Mouse (Mus musculus) MEL (cell line): Measurements from ENCODE around the gene Hmg20b. TPM values are rescaled to one million over a fixed set of nuclear protein-coding genes. Genes with fewer than 3 reads are reported as not detected.

ENCODE experiments used
- DNase-seq: peaks from one replicate; pipeline ENCODE4 v3.0.0; 2011; ENCODE audit warnings: low read depth, low spot score
- H3K27ac ChIP-seq: 2 replicates; pipeline ENCODE4 v1.5.1; 2012; ENCODE audit warnings: low read depth, mild to moderate bottlenecking, control low read depth, low read length, moderate library complexity; ENCODE audit not compliant: control insufficient read depth
- H3K27me3 ChIP-seq, 2 experiments: fragments of 150-350 bp in 1 of 2; sonication (generic) in 1 of 2; 2 replicates each; pipeline ENCODE4 v1.6.1; 2012; ENCODE audit warnings: low read length in 2 of 2, mild to moderate bottlenecking in 2 of 2, improper control_type of control experiment in 1 of 2, moderate library complexity in 1 of 2; ENCODE audit not compliant: insufficient read depth in 2 of 2, control insufficient read depth in 1 of 2
- H3K36me3 ChIP-seq, 2 experiments: 2 replicates each; pipeline ENCODE4 v1.6.1; 2012 to 2014; ENCODE audit warnings: low read length in 2 of 2, improper control_type of control experiment in 1 of 2, inconsistent platforms in 1 of 2, mild to moderate bottlenecking in 1 of 2; ENCODE audit not compliant: insufficient read depth in 2 of 2, control insufficient read depth in 1 of 2
- H3K4me1 ChIP-seq, 2 experiments: fragments of 150-350 bp in 1 of 2; sonication (generic) in 1 of 2; 2 replicates each; pipeline ENCODE4 v1.6.1; 2012; ENCODE audit warnings: low read length in 2 of 2, improper control_type of control experiment in 1 of 2, mild to moderate bottlenecking in 1 of 2; ENCODE audit not compliant: insufficient read depth in 2 of 2, control insufficient read depth in 1 of 2
- H3K4me3 ChIP-seq, 2 experiments: fragments of 150-350 bp in 1 of 2; sonication (generic) in 1 of 2; 2 replicates each; pipeline ENCODE4 v1.5.1; 2012; ENCODE audit warnings: low read depth in 2 of 2, low read length in 2 of 2, mild to moderate bottlenecking in 2 of 2, moderate library complexity in 2 of 2, control low read depth in 1 of 2, improper control_type of control experiment in 1 of 2; ENCODE audit not compliant: control insufficient read depth in 1 of 2, insufficient read depth in 1 of 2
- H3K79me2 ChIP-seq: 2 replicates; pipeline ENCODE4 v1.6.1; 2012; ENCODE audit warnings: mild to moderate bottlenecking, low read length, moderate library complexity; ENCODE audit not compliant: control insufficient read depth, poor library complexity, insufficient read depth
- H3K9ac ChIP-seq: 2 replicates; pipeline ENCODE4 v1.6.1; 2012; ENCODE audit warnings: low read depth, mild to moderate bottlenecking, control low read depth, low read length, moderate library complexity; ENCODE audit not compliant: control insufficient read depth, poor library complexity, severe bottlenecking
- H3K9me3 ChIP-seq: fragments of 150-350 bp; sonication (generic); replicated peaks from 2 replicates; pipeline ENCODE4 v1.6.1; 2012; ENCODE audit warnings: mild to moderate bottlenecking, low read length, improper control_type of control experiment, moderate library complexity; ENCODE audit not compliant: insufficient read depth
- CHD2 ChIP-seq: IDR thresholded peaks from 2 replicates; pipeline ENCODE4 v1.6.1; 2011; ENCODE audit warnings: low read length, improper control_type of control experiment
- CTCF ChIP-seq, 3 experiments: IDR thresholded peaks in 2 of 3; conservative IDR thresholded peaks in 1 of 3; 2 replicates each; pipeline ENCODE4 v1.5.1; 2011 to 2012; ENCODE audit warnings: low read length in 3 of 3, low read depth in 2 of 3, mild to moderate bottlenecking in 2 of 3, improper control_type of control experiment in 1 of 3, inconsistent platforms in 1 of 3, mixed read lengths in 1 of 3, moderate library complexity in 1 of 3; ENCODE audit not compliant: control insufficient read depth in 1 of 3, insufficient read depth in 1 of 3, poor library complexity in 1 of 3, severe bottlenecking in 1 of 3
- E2F4 ChIP-seq: IDR thresholded peaks from 2 replicates; pipeline ENCODE4 v1.6.1; 2011; ENCODE audit warnings: low read depth, low read length, improper control_type of control experiment, borderline replicate concordance
- ELF1 ChIP-seq: IDR thresholded peaks from 2 replicates; pipeline ENCODE4 v1.6.1; 2014; ENCODE audit warnings: low read depth, mild to moderate bottlenecking, inconsistent platforms, low read length, improper control_type of control experiment, moderate library complexity
- ETS1 ChIP-seq: IDR thresholded peaks from 2 replicates; pipeline ENCODE4 v1.6.1; 2012; ENCODE audit warnings: low read depth, mild to moderate bottlenecking, inconsistent platforms, low read length, improper control_type of control experiment, moderate library complexity
- GABPA ChIP-seq: IDR thresholded peaks from 2 replicates; pipeline ENCODE4 v1.6.1; 2012; ENCODE audit warnings: low read depth, mild to moderate bottlenecking, inconsistent platforms, low read length, improper control_type of control experiment, moderate library complexity
- GATA1 ChIP-seq: IDR thresholded peaks from 2 replicates; pipeline ENCODE4 v1.6.1; 2011; ENCODE audit warnings: low read depth, low read length, improper control_type of control experiment
- HCFC1 ChIP-seq: IDR thresholded peaks from 2 replicates; pipeline ENCODE4 v1.6.1; 2012; ENCODE audit warnings: low read depth, mild to moderate bottlenecking, inconsistent platforms, low read length, improper control_type of control experiment, moderate library complexity
- JUND ChIP-seq: IDR thresholded peaks from 2 replicates; pipeline ENCODE4 v1.6.1; 2011; ENCODE audit warnings: low read depth, mild to moderate bottlenecking, improper control_type of control experiment, low read length
- KAT2A ChIP-seq: conservative IDR thresholded peaks from 2 replicates; pipeline ENCODE4 v1.6.1; 2012; ENCODE audit warnings: low read depth, low read length, improper control_type of control experiment, inconsistent platforms
- MAX ChIP-seq: IDR thresholded peaks from 2 replicates; pipeline ENCODE4 v1.6.1; 2011; ENCODE audit warnings: low read length, improper control_type of control experiment
- MAZ ChIP-seq: IDR thresholded peaks from 2 replicates; pipeline ENCODE4 v1.6.1; 2012; ENCODE audit warnings: low read depth, mild to moderate bottlenecking, inconsistent platforms, low read length, improper control_type of control experiment
- MEF2A ChIP-seq: IDR thresholded peaks from 2 replicates; pipeline ENCODE4 v1.6.1; 2014; ENCODE audit warnings: low read depth, mild to moderate bottlenecking, inconsistent platforms, low read length, improper control_type of control experiment; ENCODE audit not compliant: poor library complexity, insufficient replicate concordance, severe bottlenecking; ENCODE audit errors: extremely low read depth
- MXI1 ChIP-seq: IDR thresholded peaks from 2 replicates; pipeline ENCODE4 v1.6.1; 2011; ENCODE audit warnings: mild to moderate bottlenecking, low read depth, low read length, improper control_type of control experiment
- MYB ChIP-seq: IDR thresholded peaks from 2 replicates; pipeline ENCODE4 v1.6.1; 2011; ENCODE audit warnings: mild to moderate bottlenecking, low read depth, low read length, improper control_type of control experiment
- MYC ChIP-seq: IDR thresholded peaks from 2 replicates; pipeline ENCODE4 v1.6.1; 2011; ENCODE audit warnings: low read depth, mild to moderate bottlenecking, low read length, improper control_type of control experiment, moderate library complexity
- NELFE ChIP-seq: IDR thresholded peaks from 2 replicates; pipeline ENCODE4 v1.6.1; 2011; ENCODE audit warnings: low read depth, low read length, improper control_type of control experiment
- NRF1 ChIP-seq: IDR thresholded peaks from 2 replicates; pipeline ENCODE4 v1.6.1; 2014; ENCODE audit warnings: low read depth, mild to moderate bottlenecking, inconsistent platforms, low read length, improper control_type of control experiment, moderate library complexity; ENCODE audit not compliant: poor library complexity, insufficient read depth, severe bottlenecking
- POLR2A ChIP-seq, 2 experiments: IDR thresholded peaks; 2 replicates each; pipeline ENCODE4 v1.6.1; 2011 to 2012; ENCODE audit warnings: low read length in 2 of 2, mild to moderate bottlenecking in 2 of 2, control low read depth in 1 of 2, improper control_type of control experiment in 1 of 2, low read depth in 1 of 2, moderate library complexity in 1 of 2; ENCODE audit not compliant: control insufficient read depth in 1 of 2, insufficient read depth in 1 of 2, poor library complexity in 1 of 2
- POLR2AphosphoS2 ChIP-seq: IDR thresholded peaks from 2 replicates; pipeline ENCODE4 v1.6.1; 2011; ENCODE audit warnings: low read length, improper control_type of control experiment
- POLR2AphosphoS5 ChIP-seq: IDR thresholded peaks from 2 replicates; pipeline ENCODE4 v1.6.1; 2012; ENCODE audit warnings: low read depth, borderline replicate concordance, mild to moderate bottlenecking, inconsistent platforms, low read length, moderate library complexity, mixed read lengths
- RAD21 ChIP-seq: IDR thresholded peaks from 2 replicates; pipeline ENCODE4 v1.6.1; 2011; ENCODE audit warnings: mild to moderate bottlenecking, low read depth, low read length, improper control_type of control experiment
- RCOR1 ChIP-seq: IDR thresholded peaks from 2 replicates; pipeline ENCODE4 v1.6.1; 2012; ENCODE audit warnings: low read depth, mild to moderate bottlenecking, inconsistent platforms, low read length, improper control_type of control experiment
- SIN3A ChIP-seq: IDR thresholded peaks from 2 replicates; pipeline ENCODE4 v1.6.1; 2012; ENCODE audit warnings: low read length, improper control_type of control experiment, inconsistent platforms
- SMC3 ChIP-seq: IDR thresholded peaks from 2 replicates; pipeline ENCODE4 v1.6.1; 2011; ENCODE audit warnings: low read depth, low read length, improper control_type of control experiment
- TAL1 ChIP-seq: IDR thresholded peaks from 2 replicates; pipeline ENCODE4 v1.6.1; 2012; ENCODE audit warnings: mild to moderate bottlenecking, inconsistent platforms, low read length, moderate library complexity, mixed read lengths
- TBP ChIP-seq: IDR thresholded peaks from 2 replicates; pipeline ENCODE4 v1.8.0; 2011; ENCODE audit warnings: low read depth, low read length, improper control_type of control experiment
- TCF12 ChIP-seq: IDR thresholded peaks from 2 replicates; pipeline ENCODE4 v1.6.1; 2014; ENCODE audit warnings: low read depth, mild to moderate bottlenecking, inconsistent platforms, low read length, improper control_type of control experiment, moderate library complexity
- UBTF ChIP-seq: IDR thresholded peaks from 2 replicates; pipeline ENCODE4 v1.6.1; 2012; ENCODE audit warnings: low read depth, mild to moderate bottlenecking, inconsistent platforms, low read length, improper control_type of control experiment, moderate library complexity, borderline replicate concordance; ENCODE audit not compliant: insufficient read depth
- USF1 ChIP-seq: IDR thresholded peaks from 2 replicates; pipeline ENCODE4 v1.6.1; 2014; ENCODE audit warnings: low read depth, mild to moderate bottlenecking, inconsistent platforms, low read length, improper control_type of control experiment, moderate library complexity
- USF2 ChIP-seq, 2 experiments: IDR thresholded peaks; 2 replicates each; pipeline ENCODE4 v1.6.1; 2011 to 2012; ENCODE audit warnings: improper control_type of control experiment in 2 of 2, low read length in 2 of 2, borderline replicate concordance in 1 of 2, inconsistent platforms in 1 of 2, low read depth in 1 of 2, mild to moderate bottlenecking in 1 of 2; ENCODE audit not compliant: insufficient read depth in 1 of 2
- ZC3H11A ChIP-seq: IDR thresholded peaks from 2 replicates; pipeline ENCODE4 v1.6.1; 2012; ENCODE audit warnings: low read depth, mild to moderate bottlenecking, inconsistent platforms, low read length, improper control_type of control experiment
- ZKSCAN1 ChIP-seq: IDR thresholded peaks from 2 replicates; pipeline ENCODE4 v1.6.1; 2012; ENCODE audit warnings: low read depth, mild to moderate bottlenecking, inconsistent platforms, low read length, improper control_type of control experiment, moderate library complexity
- ZMIZ1 ChIP-seq: IDR thresholded peaks from 2 replicates; pipeline ENCODE4 v1.6.1; 2012; ENCODE audit warnings: low read depth, mild to moderate bottlenecking, inconsistent platforms, low read length, improper control_type of control experiment, moderate library complexity
- ZNF384 ChIP-seq: IDR thresholded peaks from 2 replicates; pipeline ENCODE4 v1.6.1; 2012; ENCODE audit warnings: low read depth, mild to moderate bottlenecking, inconsistent platforms, low read length, improper control_type of control experiment
- polyA plus RNA-seq, 2 experiments: library from polyadenylated mRNA; stranded (reverse) in 1 of 2; unstranded in 1 of 2; fragments of >175 nt in 1 of 2; fragments of >200 nt in 1 of 2; gene quantifications; 2 replicates each; pipeline versions ENCODE4 v1.2.1 to v1.2.4; 2012; ENCODE audit warnings: low replicate concordance in 2 of 2, low read depth in 1 of 2; ENCODE audit not compliant: insufficient read length in 2 of 2, insufficient read depth in 1 of 2, missing spikeins in 1 of 2
- total RNA-seq: library from RNA; depleted of rRNA; stranded (reverse); fragments of 300-350 nt; gene quantifications from 2 replicates; pipeline ENCODE4 v1.2.3, GENCODE M21; 2012

Hmg20b gene
- total and polyA plus RNA-seq, 3 experiments: 27.0 to 92.7 TPM; not detected in 1

DNA sequence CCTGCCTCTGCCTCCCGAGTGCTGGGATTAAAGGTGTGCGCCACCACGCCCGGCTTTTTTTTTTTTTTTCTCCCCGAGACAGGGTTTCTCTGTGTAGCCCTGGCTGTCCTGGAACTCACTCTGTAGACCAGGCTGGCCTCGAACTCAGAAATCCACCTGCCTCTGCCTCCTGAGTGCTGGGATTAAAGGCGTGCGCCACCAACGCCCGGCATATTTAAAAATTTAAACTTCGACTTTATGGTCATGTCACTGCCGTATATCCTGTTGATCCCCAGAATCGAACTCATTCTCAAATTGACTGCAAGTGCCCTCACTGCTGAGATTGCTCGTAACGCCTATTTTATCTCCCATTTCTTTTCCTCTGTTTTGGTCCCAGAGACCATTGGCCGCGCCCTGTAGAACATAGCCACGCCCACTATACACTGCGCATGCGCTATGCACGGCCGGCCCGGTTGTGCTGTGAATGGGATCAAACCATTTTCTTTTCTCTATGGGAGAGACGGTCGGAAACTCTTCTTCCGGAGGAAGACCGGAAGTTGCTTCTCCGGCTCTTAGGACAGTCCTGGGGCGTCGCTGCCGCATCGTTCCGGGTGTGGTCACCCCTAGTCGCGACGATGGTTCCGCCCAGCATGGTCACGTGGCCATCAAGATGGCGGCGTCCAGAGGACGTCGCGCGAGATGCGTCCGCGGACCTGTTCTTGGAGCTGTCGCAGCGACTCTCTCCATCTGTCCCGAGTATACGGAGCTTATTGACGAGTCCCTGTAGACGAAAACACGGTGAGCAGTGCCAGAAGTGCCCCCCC lies 33.7 kb upstream of the Hmg20b start, which contains the start of the genes Dohh and Gm48551:
Dohh (plus strand) TSS at position 627 of the 803 bp plus-strand sequence.
Gm48551 (plus strand) TSS at position 665 of the 803 bp plus-strand sequence.
- Histone ChIP-seq H3K9ac (peak within 1 kb of the TSS; percentile 89), H3K79me2 (peaks cover 17% of the 10 kb centered on the region), H3K27me3 (no peaks in the 10 kb centered on the region), H3K27ac (peak within 1 kb of the TSS; percentile 88), H3K9me3 (no peaks in the 10 kb centered on the region), H3K36me3 (peaks cover 0 to 35% of the 10 kb centered on the region in 2 experiments; a peak in 2 of 4 replicates), H3K4me3 (peak within 1 kb of the TSS; percentile 85 to 90), H3K4me1 (peaks cover 21 to 44% of the 10 kb centered on the region in 2 experiments)
- DNase-seq: peak; percentile 99
- TF ChIP-seq POLR2AphosphoS2 (peak; percentile 67; the same call in 1 of the 2 replicates), MAX (peak; percentile 97), CHD2 (peak; percentile 83), ZKSCAN1 (no peak), POLR2A (IDR thresholded peaks at IDR 0.05; ENCODE audit: control insufficient read depth in 1 of 2, insufficient read depth in 1 of 2, low read depth in 1 of 2, low read length in 2 of 2, poor library complexity in 1 of 2) (peak; percentile 91 to 92), CTCF (IDR thresholded peaks at IDR 0.05 in 2 of 3, conservative IDR thresholded peaks at IDR 0.05 in 1 of 3; ENCODE audit: control insufficient read depth in 1 of 3, insufficient read depth in 1 of 3, low read depth in 2 of 3, low read length in 3 of 3, poor library complexity in 1 of 3, severe bottlenecking in 1 of 3) (no peak), E2F4 (no peak), MXI1 (peak; percentile 98), POLR2AphosphoS5 (no peak), MAZ (no peak; the same call in 1 of the 2 replicates), NELFE (peak; percentile 88), HCFC1 (peak; percentile 92), NRF1 (peak; percentile 100), KAT2A (peak; percentile 68; the same call in 1 of the 2 replicates), ZC3H11A (no peak), JUND (0 out of 2 replicates have a peak, but pooled peaks have one; percentile 67), ETS1 (peak; percentile 33; the same call in 1 of the 2 replicates), RAD21 (no peak), TAL1 (no peak; the same call in 1 of the 2 replicates), USF2 (IDR thresholded peaks at IDR 0.05; ENCODE audit: borderline replicate concordance in 1 of 2, insufficient read depth in 1 of 2, low read depth in 1 of 2, low read length in 2 of 2) (peak; percentile 59 to 94; a peak in 3 of 4 replicates), SIN3A (peak; percentile 99), MYB (no peak), ZMIZ1 (no peak), SMC3 (no peak; the same call in 1 of the 2 replicates), ZNF384 (no peak), UBTF (no peak), USF1 (peak; percentile 99), MYC (peak; percentile 84; the same call in 1 of the 2 replicates), ELF1 (peak; percentile 91), TBP (peak; percentile 91), GATA1 (0 out of 2 replicates have a peak, but pooled peaks have one; percentile 20), RCOR1 (peak; percentile 69; the same call in 1 of the 2 replicates), TCF12 (peak; percentile 68; the same call in 1 of the 2 replicates), GABPA (no peak), MEF2A (no peak)
